Mouse (Mus musculus) cortical plate, adult 2 months (tissue): ENCODE results near the gene Casp4.

Experiments used
- CTCF ChIP-seq: fragments of 200-500 bp; IDR thresholded peaks from 2 replicates; pipeline ENCODE4 v1.5.1; 2011; ENCODE audit warnings: mild to moderate bottlenecking, control low read depth, low read length; ENCODE audit not compliant: insufficient read depth; ENCODE audit errors: extremely low read depth
- POLR2A ChIP-seq: fragments of 200-500 bp; IDR thresholded peaks from 2 replicates; pipeline ENCODE4 v1.6.1; 2011; ENCODE audit warnings: mild to moderate bottlenecking, low read length, control low read depth; ENCODE audit not compliant: insufficient read depth; ENCODE audit errors: extremely low read depth

- TF ChIP-seq CTCF (no peak), POLR2A (no peak)
Observed at GRCm38 (mm10) chr9:5286597-5286996, 22.0 kb upstream of the Casp4 start.
